Mouse (Mus musculus) megakaryocyte, adult 5-6 weeks (primary cell): Measurements from ENCODE around the gene Ebi3. TPM values are rescaled to one million over a fixed set of nuclear protein-coding genes. Genes with fewer than 3 reads are reported as not detected.

ENCODE experiments used
- ATAC-seq: 2 replicates; pipeline ENCODE4 v1.8.0; 2016; ENCODE audit warnings: mild to moderate bottlenecking, inconsistent platforms; ENCODE audit not compliant: poor library complexity, severe bottlenecking
- total RNA-seq, 2 experiments: library from RNA; stranded (forward) in 1 of 2; stranded (reverse) in 1 of 2; fragments of 153-499, 151-499 nt in 1 of 2; fragments of 221-1000, 200-1000 nt in 1 of 2; gene quantifications; 2 replicates each; pipeline versions ENCODE4 v1.2.3 to v1.2.4; 2015 to 2017

Ebi3 gene
- total RNA-seq, 2 experiments from 2014 or later = 16.6 to 31.8 TPM

GRCm38 (mm10) chr17:55957726-55958583 lies 5.5 kb downstream of the Ebi3 start:
- no peak for ATAC-seq

GRCm38 (mm10) chr17:55958584-55958886 lies 6.1 kb downstream of the Ebi3 start:
- ATAC-seq = no peak

GRCm38 (mm10) chr17:55958918-55959728 lies 6.7 kb downstream of the Ebi3 start, which contains the start of gene Yju2:
Yju2 (plus strand) TSS chr17:55959099.
- ATAC-seq = peak; percentile 84

GRCm38 (mm10) chr17:55959946-55960740 lies 7.7 kb downstream of the Ebi3 start:
- ATAC-seq = no peak

GRCm38 (mm10) chr17:55960791-55961190 lies 8.4 kb downstream of the Ebi3 start:
- ATAC-seq = no peak

- ATAC-seq = no peak
Measured at GRCm38 (mm10) chr17:55961631-55962030, 9.2 kb downstream of the Ebi3 start.

GRCm38 (mm10) chr17:55963171-55963570 lies 10.7 kb downstream of the Ebi3 start:
- ATAC-seq = peak; percentile 58

GRCm38 (mm10) chr17:55964496-55964895 lies 12.1 kb downstream of the Ebi3 start:
- no peak for ATAC-seq

- no peak for ATAC-seq
Measured at GRCm38 (mm10) chr17:55964996-55965395, 12.6 kb downstream of the Ebi3 start.

GRCm38 (mm10) chr17:55967186-55967585 lies 14.7 kb downstream of the Ebi3 start:
- no peak for ATAC-seq

GRCm38 (mm10) chr17:55968210-55968609 lies 15.8 kb downstream of the Ebi3 start:
- no peak for ATAC-seq

GRCm38 (mm10) chr17:55969560-55969959 lies 17.1 kb downstream of the Ebi3 start:
- ATAC-seq = no peak

- ATAC-seq = peak; percentile 48
Measured at GRCm38 (mm10) chr17:55969966-55970891, 17.8 kb downstream of the Ebi3 start, which contains the start of gene Shd. Shd (plus strand) TSS chr17:55970467.

GRCm38 (mm10) chr17:55971453-55971852 lies 19.0 kb downstream of the Ebi3 start:
- ATAC-seq = no peak

GRCm38 (mm10) chr17:55976255-55976862 lies 23.9 kb downstream of the Ebi3 start:
- ATAC-seq = peak; percentile 97

- ATAC-seq = no peak
Measured at GRCm38 (mm10) chr17:55977301-55977700, 24.9 kb downstream of the Ebi3 start.

- ATAC-seq = no peak
Measured at GRCm38 (mm10) chr17:55986030-55986961, 33.9 kb downstream of the Ebi3 start, which contains the start of gene Fsd1. Fsd1 (plus strand) TSS chr17:55986509.

GRCm38 (mm10) chr17:55990278-55990898 lies 37.9 kb downstream of the Ebi3 start:
- no peak for ATAC-seq
